Mouse (Mus musculus): ENCODE results near the gene Il17ra.

The Il17ra gene

GRCm38 (mm10) chr6:120463086-120463871, at the start of gene Il17ra:
Il17ra (plus strand) TSS chr6:120463247.
- DNase-seq, result peak; percentile 88

GRCm38 (mm10) chr6:120438161-120438560, 24.9 kb upstream of the Il17ra start:
- DNase-seq, result no peak

- no peak for DNase-seq
These were observed 20.8 kb upstream of the Il17ra start for GRCm38 (mm10) chr6:120442171-120442749.

GRCm38 (mm10) chr6:120443363-120444355, 19.4 kb upstream of the Il17ra start:
- no peak for DNase-seq

- no peak for DNase-seq
These were observed 12.8 kb upstream of the Il17ra start for GRCm38 (mm10) chr6:120450208-120450607.

- DNase-seq, result peak; percentile 15
These were observed 10.5 kb upstream of the Il17ra start for GRCm38 (mm10) chr6:120452384-120453102.

GRCm38 (mm10) chr6:120453103-120453445, 10.0 kb upstream of the Il17ra start:
- DNase-seq, result no peak

GRCm38 (mm10) chr6:120453556-120453955, 9.5 kb upstream of the Il17ra start:
- no peak for DNase-seq

GRCm38 (mm10) chr6:120454627-120455077, 8.4 kb upstream of the Il17ra start:
- peak; percentile 26 for DNase-seq

GRCm38 (mm10) chr6:120457074-120457473, 6.0 kb upstream of the Il17ra start:
- peak; percentile 29 for DNase-seq

- no peak for DNase-seq
These were observed 5.3 kb upstream of the Il17ra start for GRCm38 (mm10) chr6:120457751-120458150.

- DNase-seq, result no peak
These were observed 1.8 kb upstream of the Il17ra start for GRCm38 (mm10) chr6:120461217-120461616.

GRCm38 (mm10) chr6:120462251-120462650, 796 bp upstream of the Il17ra start:
- no peak for DNase-seq

- DNase-seq, result peak; percentile 63
These were observed 837 bp downstream of the Il17ra start for GRCm38 (mm10) chr6:120463884-120464283.

GRCm38 (mm10) chr6:120464406-120464939, 1.4 kb downstream of the Il17ra start:
- DNase-seq, result no peak

GRCm38 (mm10) chr6:120465393-120465792, 2.3 kb downstream of the Il17ra start:
- no peak for DNase-seq

- peak; percentile 30 for DNase-seq
These were observed 3.7 kb downstream of the Il17ra start for GRCm38 (mm10) chr6:120466609-120467329.

GRCm38 (mm10) chr6:120468259-120468658, 5.2 kb downstream of the Il17ra start:
- no peak for DNase-seq

GRCm38 (mm10) chr6:120469268-120469667, 6.2 kb downstream of the Il17ra start:
- no peak for DNase-seq

GRCm38 (mm10) chr6:120469770-120470169, 6.7 kb downstream of the Il17ra start:
- DNase-seq, result no peak

- DNase-seq, result no peak
These were observed 7.6 kb downstream of the Il17ra start for GRCm38 (mm10) chr6:120470666-120471065.

Measured in liver (tissue).